Mouse (Mus musculus): ENCODE measurements at regions not wholly inside any gene's neighbourhood (a gene's known extent, or its start where the extent isn't known, plus 50 kb on each side); places are given as distances from the start of the nearest gene placed in this dataset.

DNA sequence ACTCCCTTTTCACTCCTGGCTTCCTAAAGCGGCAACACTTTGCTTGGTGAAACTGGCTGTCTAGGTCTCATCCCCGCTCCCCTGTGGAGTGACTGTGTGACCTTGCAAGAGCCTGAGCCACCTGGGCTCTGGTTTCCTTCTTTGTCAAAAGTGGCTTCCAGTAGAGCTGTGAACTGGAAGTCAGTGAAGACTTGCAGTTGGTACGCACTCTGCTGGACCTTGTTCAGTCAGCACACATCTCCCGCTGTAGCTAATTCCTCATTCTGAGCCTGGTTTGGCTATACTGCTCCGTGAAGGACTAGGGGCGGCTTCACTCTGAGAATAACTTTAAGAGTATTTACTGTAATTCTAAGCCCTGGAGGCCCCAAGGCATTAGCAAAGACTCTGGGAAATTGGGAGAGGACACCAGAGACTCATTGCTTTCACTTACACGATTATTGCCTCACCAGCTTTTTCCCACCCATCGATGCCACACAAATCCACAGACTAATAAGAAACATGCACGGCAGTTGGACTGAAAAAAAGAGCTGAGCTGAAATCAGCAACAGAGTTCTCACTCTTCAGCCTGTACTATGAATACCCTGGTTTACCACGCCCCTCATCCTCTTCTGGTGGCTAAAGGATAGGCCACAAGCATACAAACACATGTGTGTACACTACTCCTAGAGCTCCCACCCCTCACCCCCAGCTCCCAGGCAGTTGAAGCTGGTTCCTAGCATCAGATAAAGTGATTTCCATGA lies 295.4 kb downstream of the Ets1 start:
- DNase-seq (ENCODE audit: extremely low read depth), result no peak
- H3K79me2 ChIP-seq (replicated peaks; ENCODE audit: control insufficient read depth, extremely low read depth, insufficient read depth, poor library complexity, severe bottlenecking), result no peaks in the 10 kb centered on the region
- H3K27ac ChIP-seq (ENCODE audit: insufficient read depth, low read depth), result no peak overlapping the region
- no peak overlapping the region for H3K9ac ChIP-seq (ENCODE audit: insufficient read depth, low read depth)
- H3K4me1 ChIP-seq (ENCODE audit: control insufficient read depth in 1 of 2, insufficient read depth in 2 of 2), result peaks cover 0 to 6% of the 10 kb centered on the region in 2 experiments; a peak in 2 of 4 replicates
- H3K4me2 ChIP-seq (ENCODE audit: insufficient read depth, low read depth, poor library complexity, severe bottlenecking), result no peak overlapping the region
- no peaks in the 10 kb centered on the region for H3K9me3 ChIP-seq (replicated peaks; ENCODE audit: low read length)
- no peaks in the 10 kb centered on the region for H3K36me3 ChIP-seq (replicated peaks in 1 of 2; ENCODE audit: control insufficient read depth in 1 of 2, insufficient read depth in 1 of 2, low read length in 1 of 2)
- H3K27me3 ChIP-seq (replicated peaks), result no peaks in the 10 kb centered on the region
- in situ Hi-C loops (cut with MboI; ENCODE audit: low pct_ligation_motif_present, low pct_unique_long_range_greater_than_20kb, low sequenced_read_pairs) (loop anchor here (25.0 kb wide), 1 partner anchor 219 kb away; no protein-coding TSS in a partner anchor), dilution Hi-C loops (cut with MboI; ENCODE audit: extremely low pct_ligation_motif_present, extremely low pct_unique_long_range_greater_than_20kb, low sequenced_read_pairs) (no loop called here)
- no peak for TF ChIP-seq RCOR1 (conservative IDR thresholded peaks at IDR 0.05; ENCODE audit: low read depth, low read length)
- no peak for TF ChIP-seq MAFK (IDR thresholded peaks at IDR 0.05; ENCODE audit: insufficient replicate concordance, low read length)
- TF ChIP-seq MXI1 (IDR thresholded peaks at IDR 0.05; ENCODE audit: low read depth, low read length), result no peak
- TF ChIP-seq E2F4 (IDR thresholded peaks at IDR 0.05; ENCODE audit: insufficient replicate concordance, low read depth, low read length), result no peak
- TF ChIP-seq KAT2A (IDR thresholded peaks at IDR 0.05; ENCODE audit: insufficient replicate concordance, low read length), result no peak
- TF ChIP-seq NRF1 (IDR thresholded peaks at IDR 0.05; ENCODE audit: low read depth, low read length), result no peak
- no peak for TF ChIP-seq USF2 (conservative IDR thresholded peaks at IDR 0.05; ENCODE audit: low read depth, low read length)
- no peak for TF ChIP-seq POLR2A (IDR thresholded peaks at IDR 0.05; ENCODE audit: low read depth, low read length)
- no peak for TF ChIP-seq CHD2 (IDR thresholded peaks at IDR 0.05; ENCODE audit: low read length)
- TF ChIP-seq RAD21 (IDR thresholded peaks at IDR 0.05; ENCODE audit: low read depth, low read length), result no peak; the same call in 1 of the 2 replicates
- TF ChIP-seq MYC (IDR thresholded peaks at IDR 0.05; ENCODE audit: low read depth, low read length), result no peak
- TF ChIP-seq CTCF (conservative IDR thresholded peaks at IDR 0.05 in 1 of 2, IDR thresholded peaks at IDR 0.05 in 1 of 2; ENCODE audit: low read depth in 2 of 2, low read length in 2 of 2), result no peak
- H3K4me3 ChIP-seq (replicated peaks in 1 of 3; ENCODE audit: low read depth in 2 of 3, low read length in 2 of 3, poor library complexity in 1 of 3), result no peak overlapping the region

GRCm38 (mm10) chr9:32933237-32934071 lies 297.4 kb downstream of the Ets1 start:
- no peaks in the 10 kb centered on the region for H3K36me3 ChIP-seq (replicated peaks in 1 of 2; ENCODE audit: control insufficient read depth in 1 of 2, insufficient read depth in 1 of 2, low read length in 1 of 2)
- DNase-seq (ENCODE audit: extremely low read depth), result no peak
- H3K79me2 ChIP-seq (replicated peaks; ENCODE audit: control insufficient read depth, extremely low read depth, insufficient read depth, poor library complexity, severe bottlenecking), result no peaks in the 10 kb centered on the region
- H3K9ac ChIP-seq (ENCODE audit: insufficient read depth, low read depth), result no peak overlapping the region
- no peaks in the 10 kb centered on the region for H3K27me3 ChIP-seq (replicated peaks)
- no peaks in the 10 kb centered on the region for H3K9me3 ChIP-seq (replicated peaks; ENCODE audit: low read length)
- no peak overlapping the region for H3K4me2 ChIP-seq (ENCODE audit: insufficient read depth, low read depth, poor library complexity, severe bottlenecking)
- H3K4me3 ChIP-seq (replicated peaks in 1 of 3; ENCODE audit: low read depth in 2 of 3, low read length in 2 of 3, poor library complexity in 1 of 3), result no peak overlapping the region
- H3K27ac ChIP-seq (ENCODE audit: insufficient read depth, low read depth), result no peak overlapping the region
- dilution Hi-C loops (cut with MboI; ENCODE audit: extremely low pct_ligation_motif_present, extremely low pct_unique_long_range_greater_than_20kb, low sequenced_read_pairs) (no loop called here), in situ Hi-C loops (cut with MboI; ENCODE audit: low pct_ligation_motif_present, low pct_unique_long_range_greater_than_20kb, low sequenced_read_pairs) (loop anchor here (25.0 kb wide), 1 partner anchor 221 kb away; no protein-coding TSS in a partner anchor)
- H3K4me1 ChIP-seq (ENCODE audit: control insufficient read depth in 1 of 2, insufficient read depth in 2 of 2), result peaks cover 0 to 14% of the 10 kb centered on the region in 2 experiments; a peak in 2 of 4 replicates
- TF ChIP-seq RAD21 (IDR thresholded peaks at IDR 0.05; ENCODE audit: low read depth, low read length) (no peak), RCOR1 (conservative IDR thresholded peaks at IDR 0.05; ENCODE audit: low read depth, low read length) (no peak)
